Mouse (Mus musculus) G1E (cell line): Measurements from ENCODE around the gene Nfe2l2. TPM values are rescaled to one million over a fixed set of nuclear protein-coding genes. Genes with fewer than 3 reads are reported as not detected.
"Not testable (repeated sequence)": the region's sequence is repeated elsewhere in the genome, so short reads cannot be mapped to it uniquely, and the experiment has no call there.

Experiments used
- ATAC-seq: 2 replicates; pipeline ENCODE4 v1.8.0; 2016; ENCODE audit warnings: mild to moderate bottlenecking; ENCODE audit not compliant: insufficient number of reproducible peaks, poor library complexity, low FRiP score, severe bottlenecking; ENCODE audit errors: extremely low read depth
- DNase-seq: peaks from one replicate; pipeline ENCODE4 v3.0.0; 2012; ENCODE audit warnings: low spot score
- H3K27me3 ChIP-seq: 2 replicates; pipeline ENCODE4 v1.6.1; 2012; ENCODE audit warnings: mild to moderate bottlenecking, low read length, inconsistent platforms; ENCODE audit not compliant: insufficient read depth
- H3K36me3 ChIP-seq: replicated peaks from 2 replicates; pipeline ENCODE3; 2012; ENCODE audit warnings: mild to moderate bottlenecking, inconsistent platforms
- H3K4me1 ChIP-seq: 2 replicates; pipeline ENCODE4 v1.6.1; 2012; ENCODE audit warnings: low read depth, low read length, inconsistent platforms, mixed read lengths; ENCODE audit not compliant: insufficient read depth
- H3K4me3 ChIP-seq: 2 replicates; pipeline ENCODE4 v1.5.1; 2012; ENCODE audit warnings: low read depth, mild to moderate bottlenecking, inconsistent platforms, low read length, moderate library complexity, mixed read lengths
- H3K9me3 ChIP-seq: replicated peaks from 2 replicates; pipeline ENCODE4 v1.6.1; 2012; ENCODE audit warnings: inconsistent platforms
- CTCF ChIP-seq: IDR thresholded peaks from 2 replicates; pipeline ENCODE4 v1.5.1; 2012; ENCODE audit warnings: low read depth, low read length, inconsistent platforms, mixed read lengths
- GATA1 ChIP-seq: IDR thresholded peaks from 2 replicates; pipeline ENCODE4 v1.6.1; 2012; ENCODE audit warnings: borderline replicate concordance, low read length, inconsistent platforms, mixed read lengths
- GATA2 ChIP-seq: IDR thresholded peaks from 2 replicates; pipeline ENCODE4 v1.6.1; 2012; ENCODE audit warnings: low read depth, low read length, inconsistent platforms, borderline replicate concordance
- POLR2AphosphoS5 ChIP-seq: IDR thresholded peaks from 2 replicates; pipeline ENCODE4 v1.6.1; 2012; ENCODE audit warnings: low read depth, low read length, inconsistent platforms; ENCODE audit not compliant: insufficient replicate concordance
- TAL1 ChIP-seq: conservative IDR thresholded peaks from 2 replicates; pipeline ENCODE4 v1.6.1; 2012; ENCODE audit warnings: low read depth, low read length, inconsistent platforms, mixed read lengths
- polyA plus RNA-seq: library from polyadenylated mRNA; stranded (reverse); fragments of >175 nt; gene quantifications from 2 replicates; pipeline ENCODE4 v1.2.3, GENCODE M21; 2012
- total RNA-seq, 2 experiments: library from RNA; stranded (forward) in 1 of 2; stranded (reverse) in 1 of 2; fragments of 200-1000 nt in 1 of 2; fragments of >200 nt in 1 of 2; fragmentation: Nextera tagmentation in 1 of 2; gene quantifications; 2 replicates each; pipeline ENCODE4 v1.2.3; 2014 to 2017

The Nfe2l2 gene
- total and polyA plus RNA-seq, 3 experiments, result 12.4 to 104 (median 99.5) TPM

DNA sequence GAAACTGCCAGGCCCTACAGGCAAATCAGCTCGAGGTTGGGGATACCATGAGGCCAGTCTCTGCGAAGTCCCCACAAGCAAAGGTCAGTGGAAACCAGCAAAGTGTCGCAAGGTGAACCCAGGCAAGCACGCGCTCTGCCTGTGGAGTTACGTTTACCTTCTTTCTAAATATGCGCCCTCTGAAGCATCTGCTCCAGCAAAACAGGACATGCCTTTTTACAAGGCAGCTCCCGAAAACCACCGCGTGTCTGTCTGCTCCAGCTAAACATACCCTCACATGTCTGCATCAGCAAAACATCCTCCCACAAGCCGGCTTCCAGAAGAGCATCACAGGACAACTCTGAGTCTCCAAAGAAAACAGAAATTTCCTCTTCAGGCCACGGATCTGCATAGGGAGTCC lies 59.2 kb downstream of the Nfe2l2 start:
- no peaks in the 10 kb centered on the region for H3K36me3 ChIP-seq
- ATAC-seq (no peak), DNase-seq (no peak)
- H3K4me3 ChIP-seq, result no peak overlapping the region
- H3K4me1 ChIP-seq, result no peaks in the 10 kb centered on the region
- TF ChIP-seq GATA2 (no peak), POLR2AphosphoS5 (no peak), GATA1 (no peak), CTCF (no peak), TAL1 (no peak)
- peaks cover 7% of the 10 kb centered on the region; the same call in 1 of the 2 replicates for H3K27me3 ChIP-seq
- H3K9me3 ChIP-seq, result no peaks in the 10 kb centered on the region

DNA sequence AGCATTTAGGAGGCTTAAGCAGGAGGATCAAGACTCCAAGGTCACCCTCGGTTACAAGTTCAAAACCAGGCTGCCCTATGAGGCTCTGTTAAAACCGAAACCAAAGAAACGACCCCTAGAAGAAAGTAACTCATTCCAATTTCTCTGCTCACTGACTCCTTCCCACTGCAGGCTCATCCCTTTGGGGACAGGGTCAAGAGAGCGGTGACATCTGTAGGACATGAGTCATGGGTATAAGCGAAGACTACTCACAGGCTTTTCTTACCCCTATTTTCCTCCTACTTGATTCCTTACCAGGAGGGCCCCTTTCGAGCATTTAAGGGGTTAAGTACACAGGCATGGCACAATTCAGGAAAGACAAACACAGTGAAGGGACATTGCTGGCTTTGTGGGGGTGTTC lies 60.5 kb downstream of the Nfe2l2 start:
- TF ChIP-seq GATA2 (no peak), TAL1 (no peak), POLR2AphosphoS5 (no peak), GATA1 (no peak), CTCF (no peak)
- Histone ChIP-seq H3K27me3 (peaks cover 7% of the 10 kb centered on the region; the same call in 1 of the 2 replicates), H3K4me3 (no peak overlapping the region), H3K9me3 (no peaks in the 10 kb centered on the region), H3K36me3 (no peaks in the 10 kb centered on the region), H3K4me1 (no peaks in the 10 kb centered on the region)
- DNase-seq (no peak), ATAC-seq (no peak)

DNA sequence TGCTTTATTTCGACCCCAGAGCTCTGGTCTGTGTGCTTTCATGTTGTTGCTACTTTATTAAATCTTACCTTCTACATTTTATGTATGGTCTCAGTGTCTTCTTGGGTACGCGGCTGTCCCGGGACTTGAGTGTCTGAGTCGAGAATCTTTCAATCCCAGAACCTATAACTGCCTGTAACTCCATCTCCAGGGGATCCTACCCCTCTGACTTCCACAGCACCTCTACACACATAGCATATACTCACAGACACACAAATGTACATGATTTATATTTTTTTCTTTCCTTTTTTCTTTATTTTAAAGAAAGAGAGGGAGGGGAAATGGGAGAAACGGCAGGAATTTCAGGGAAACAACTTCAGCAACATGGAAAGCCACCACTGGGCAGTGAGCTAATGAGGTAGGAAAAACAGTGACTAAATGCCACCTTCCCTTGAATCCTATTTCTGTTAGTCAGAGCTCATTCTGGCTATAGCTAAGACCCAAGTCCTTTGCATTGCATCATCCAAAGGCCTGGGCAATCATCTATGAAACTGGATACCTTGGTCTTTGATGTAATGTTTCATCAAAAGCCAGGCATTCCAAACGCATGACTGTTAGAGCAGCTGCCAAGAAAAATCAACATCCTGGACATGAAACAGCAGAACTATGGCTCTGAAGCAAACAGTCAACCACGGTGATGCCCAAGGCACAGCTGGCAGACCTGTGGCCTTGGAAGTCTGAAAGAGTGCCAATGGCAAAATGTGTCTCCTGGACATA lies 61.5 kb downstream of the Nfe2l2 start:
- ATAC-seq (no peak), DNase-seq (no peak)
- Histone ChIP-seq H3K4me1 (no peaks in the 10 kb centered on the region), H3K9me3 (no peaks in the 10 kb centered on the region), H3K36me3 (no peaks in the 10 kb centered on the region), H3K4me3 (no peak overlapping the region), H3K27me3 (peaks cover 7% of the 10 kb centered on the region; the same call in 1 of the 2 replicates)
- TF ChIP-seq GATA1, result no peak
- no peak for TF ChIP-seq GATA2

DNA sequence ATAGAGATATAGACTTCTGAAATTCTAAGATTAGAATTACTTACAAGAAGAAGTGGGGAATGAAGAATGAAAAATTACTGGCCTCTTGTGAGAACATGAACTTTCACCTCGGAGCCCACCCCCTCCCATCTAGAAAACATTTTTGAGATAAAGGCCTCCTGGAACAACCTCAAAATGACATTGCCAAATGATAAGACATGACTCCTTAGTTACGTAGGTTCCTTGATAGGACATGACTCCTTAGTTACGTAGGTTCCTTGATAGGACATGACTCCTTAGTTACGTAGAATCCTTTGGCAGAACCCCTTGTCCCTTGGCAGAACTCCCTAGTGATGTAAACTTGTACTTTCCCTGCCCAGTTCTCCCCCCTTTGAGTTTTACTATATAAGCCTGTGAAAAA lies 62.1 kb downstream of the Nfe2l2 start:
- H3K27me3 ChIP-seq, ATAC-seq: not testable (repeated sequence)

DNA sequence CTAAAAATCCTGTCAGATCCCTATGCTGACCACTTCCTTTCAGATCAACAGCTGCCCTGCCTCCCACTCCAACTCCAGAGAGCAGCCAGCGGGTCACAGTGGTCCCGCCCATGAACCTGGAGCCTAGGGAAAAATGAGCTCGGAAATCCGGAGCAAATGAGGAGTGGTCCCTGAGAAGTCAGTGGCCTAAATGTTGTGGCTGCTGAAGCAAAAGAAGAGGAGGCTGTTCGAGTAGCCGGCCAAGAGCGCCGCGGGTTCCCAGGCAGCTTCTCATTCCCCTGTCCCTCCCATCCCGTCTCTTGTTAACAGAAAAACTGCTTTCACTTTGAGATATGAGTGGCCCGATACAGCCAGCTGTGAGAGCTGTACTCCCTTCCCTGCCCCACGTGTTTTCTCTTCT lies 64.9 kb downstream of the Nfe2l2 start:
- DNase-seq, ATAC-seq, H3K9me3 ChIP-seq, H3K27me3 ChIP-seq, H3K4me3 ChIP-seq, H3K4me1 ChIP-seq, H3K36me3 ChIP-seq: not testable (repeated sequence)

More for the DNA sequence above, 62.1 kb downstream of the Nfe2l2 start:
- H3K4me3 ChIP-seq, DNase-seq, H3K9me3 ChIP-seq, H3K36me3 ChIP-seq, H3K4me1 ChIP-seq: not testable (repeated sequence)

DNA sequence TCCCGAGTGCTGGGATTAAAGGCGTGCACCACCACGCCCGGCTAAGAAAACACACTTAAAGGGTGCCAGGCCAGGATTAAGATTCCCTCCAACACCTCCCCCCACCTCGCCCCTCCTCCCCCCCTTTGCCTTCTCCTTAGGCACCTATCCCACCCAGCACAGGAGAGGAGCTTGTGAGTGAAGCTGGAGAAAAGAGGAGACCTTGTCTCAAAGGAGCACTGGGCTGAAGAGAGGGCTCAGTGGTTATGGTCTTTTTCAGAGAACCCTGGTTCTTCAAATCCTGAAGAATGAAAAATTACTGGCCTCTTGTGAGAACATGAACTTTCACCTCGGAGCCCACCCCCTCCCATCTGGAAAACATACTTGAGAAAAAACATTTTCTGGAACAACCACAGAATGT lies 66.6 kb downstream of the Nfe2l2 start:
- not testable (repeated sequence) for DNase-seq, ATAC-seq, H3K27me3 ChIP-seq, H3K9me3 ChIP-seq, H3K4me3 ChIP-seq, H3K36me3 ChIP-seq
- H3K4me1 ChIP-seq, result peaks cover 16% of the 10 kb centered on the region

DNA sequence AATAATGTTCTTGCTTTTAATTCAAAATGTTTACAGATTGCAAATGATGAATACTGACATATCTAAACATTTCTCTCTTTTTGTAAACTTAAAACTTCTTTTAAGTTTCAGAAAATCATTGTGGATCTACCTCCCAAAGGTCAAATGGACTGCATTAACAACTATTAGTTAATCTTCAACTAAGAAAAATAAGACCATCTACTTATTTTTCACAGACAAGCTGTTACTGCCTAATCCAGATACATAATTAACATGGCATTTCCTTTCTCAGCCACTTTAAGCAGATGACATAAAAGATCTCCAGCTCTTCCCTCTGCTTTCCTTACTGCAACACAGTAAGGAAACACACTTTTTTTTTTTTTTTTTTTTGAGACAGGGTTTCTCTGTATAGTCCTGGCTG lies 67.1 kb downstream of the Nfe2l2 start:
- H3K36me3 ChIP-seq, result no peaks in the 10 kb centered on the region
- TF ChIP-seq TAL1 (no peak), GATA1 (no peak), POLR2AphosphoS5 (no peak), CTCF (no peak), GATA2 (no peak)
- no peak for DNase-seq
- H3K4me1 ChIP-seq, result peaks cover 18% of the 10 kb centered on the region
- no peak for ATAC-seq
- H3K27me3 ChIP-seq, result no peaks in the 10 kb centered on the region; the same call in 1 of the 2 replicates
- H3K9me3 ChIP-seq, result no peaks in the 10 kb centered on the region
- H3K4me3 ChIP-seq, result no peak overlapping the region

DNA sequence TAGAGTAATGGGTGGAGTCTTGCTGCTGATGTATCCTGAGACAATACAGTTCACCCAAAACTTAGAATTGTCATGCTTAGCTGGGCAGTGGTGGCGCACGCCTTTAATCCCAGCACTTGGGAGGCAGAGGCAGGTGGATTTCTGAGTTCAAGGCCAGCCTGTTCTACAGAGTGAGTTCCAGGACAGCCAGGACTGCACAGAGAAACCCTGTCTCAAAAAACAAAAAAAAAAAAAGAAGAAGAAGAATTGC lies 67.5 kb downstream of the Nfe2l2 start:
- not testable (repeated sequence) for ATAC-seq, DNase-seq, H3K4me3 ChIP-seq, H3K36me3 ChIP-seq, H3K9me3 ChIP-seq, H3K27me3 ChIP-seq
- peaks cover 18% of the 10 kb centered on the region for H3K4me1 ChIP-seq
